Mouse (Mus musculus) cortical plate, adult 2 months (tissue): Measurements from ENCODE around the gene Cse1l. TPM values are rescaled to one million over a fixed set of nuclear protein-coding genes. Genes with fewer than 3 reads are reported as not detected.

Source experiments
- H3K27ac ChIP-seq: fragments of 200-500 bp; 2 replicates; pipeline ENCODE4 v1.5.1; 2012; ENCODE audit warnings: low read length, control low read depth, inconsistent platforms; ENCODE audit not compliant: insufficient read depth
- H3K4me1 ChIP-seq: fragments of 200-500 bp; 2 replicates; pipeline ENCODE4 v1.6.1; 2011; ENCODE audit warnings: low read length; ENCODE audit not compliant: control insufficient read depth, insufficient read depth
- H3K4me3 ChIP-seq: fragments of 200-500 bp; 2 replicates; pipeline ENCODE4 v1.5.1; 2011; ENCODE audit warnings: mild to moderate bottlenecking, low read length, control low read depth; ENCODE audit not compliant: insufficient read depth
- CTCF ChIP-seq: fragments of 200-500 bp; IDR thresholded peaks from 2 replicates; pipeline ENCODE4 v1.5.1; 2011; ENCODE audit warnings: mild to moderate bottlenecking, control low read depth, low read length; ENCODE audit not compliant: insufficient read depth; ENCODE audit errors: extremely low read depth
- POLR2A ChIP-seq: fragments of 200-500 bp; IDR thresholded peaks from 2 replicates; pipeline ENCODE4 v1.6.1; 2011; ENCODE audit warnings: mild to moderate bottlenecking, low read length, control low read depth; ENCODE audit not compliant: insufficient read depth; ENCODE audit errors: extremely low read depth
- polyA plus RNA-seq: library from polyadenylated mRNA; depleted of rRNA; stranded (reverse); fragments of >200 nt; gene quantifications from 2 replicates; pipeline ENCODE4 v1.2.3, GENCODE M21; 2012

Cse1l gene
- polyA plus RNA-seq, 1 experiment: 45.1 TPM

GRCm38 (mm10) chr2:166896974-166897373, 8.9 kb upstream of the Cse1l start:
- Histone ChIP-seq H3K4me3 (no peak overlapping the region), H3K4me1 (peaks cover 9% of the 10 kb centered on the region), H3K27ac (no peak overlapping the region)
- no peak for TF ChIP-seq CTCF
- TF ChIP-seq POLR2A: no peak

GRCm38 (mm10) chr2:166899161-166899560, 6.7 kb upstream of the Cse1l start:
- Histone ChIP-seq H3K27ac (no peak overlapping the region), H3K4me3 (no peak overlapping the region), H3K4me1 (peaks cover 9% of the 10 kb centered on the region)
- no peak for TF ChIP-seq CTCF
- no peak for TF ChIP-seq POLR2A

- H3K4me1 ChIP-seq: peaks cover 8% of the 10 kb centered on the region
- TF ChIP-seq POLR2A: no peak
- no peak for TF ChIP-seq CTCF
- H3K27ac ChIP-seq: no peak overlapping the region
- no peak overlapping the region for H3K4me3 ChIP-seq
Measured at GRCm38 (mm10) chr2:166899746-166900145, 6.1 kb upstream of the Cse1l start.

- Histone ChIP-seq H3K27ac (no peak overlapping the region), H3K4me1 (peaks cover 5% of the 10 kb centered on the region), H3K4me3 (no peak overlapping the region)
- TF ChIP-seq POLR2A (no peak), CTCF (no peak)
Measured at GRCm38 (mm10) chr2:166900792-166901505, 4.9 kb upstream of the Cse1l start.

GRCm38 (mm10) chr2:166903719-166904282, 2.0 kb upstream of the Cse1l start:
- H3K4me1 ChIP-seq: peaks cover 3% of the 10 kb centered on the region; the same call in 1 of the 2 replicates
- TF ChIP-seq CTCF (no peak), POLR2A (no peak)
- H3K27ac ChIP-seq: no peak overlapping the region
- no peak overlapping the region for H3K4me3 ChIP-seq

- Histone ChIP-seq H3K4me1 (peaks cover 3% of the 10 kb centered on the region; the same call in 1 of the 2 replicates), H3K27ac (peak overlapping the region; percentile 40; the same call in 1 of the 2 replicates), H3K4me3 (peak overlapping the region; percentile 63)
- TF ChIP-seq POLR2A (no peak), CTCF (no peak)
Measured at GRCm38 (mm10) chr2:166906523-166907182, 813 bp downstream of the Cse1l start.

- Histone ChIP-seq H3K27ac (no peak overlapping the region), H3K4me1 (peaks cover 3% of the 10 kb centered on the region; the same call in 1 of the 2 replicates), H3K4me3 (no peak overlapping the region)
- no peak for TF ChIP-seq POLR2A
- TF ChIP-seq CTCF: no peak
Measured at GRCm38 (mm10) chr2:166909729-166910128, 3.9 kb downstream of the Cse1l start.

GRCm38 (mm10) chr2:166910536-166910935, 4.7 kb downstream of the Cse1l start:
- TF ChIP-seq CTCF (no peak), POLR2A (no peak)
- no peak overlapping the region for H3K27ac ChIP-seq
- H3K4me3 ChIP-seq: no peak overlapping the region
- peaks cover 3% of the 10 kb centered on the region; the same call in 1 of the 2 replicates for H3K4me1 ChIP-seq

GRCm38 (mm10) chr2:166923971-166924370, 18.1 kb downstream of the Cse1l start:
- no peak overlapping the region for H3K4me3 ChIP-seq
- H3K4me1 ChIP-seq: no peaks in the 10 kb centered on the region

GRCm38 (mm10) chr2:166933943-166934342, 28.1 kb downstream of the Cse1l start:
- no peak for TF ChIP-seq POLR2A
- H3K4me1 ChIP-seq: peaks cover 3% of the 10 kb centered on the region
- no peak overlapping the region for H3K27ac ChIP-seq
- H3K4me3 ChIP-seq: no peak overlapping the region

More at GRCm38 (mm10) chr2:166923971-166924370, 18.1 kb downstream of the Cse1l start:
- TF ChIP-seq POLR2A (no peak), CTCF (no peak)
- H3K27ac ChIP-seq: no peak overlapping the region
